Mouse (Mus musculus) neural tube, embryonic 12.5 days (tissue): Measurements from ENCODE around the gene Tmem184a. TPM values are rescaled to one million over a fixed set of nuclear protein-coding genes. Genes with fewer than 3 reads are reported as not detected.

Source experiments
- ATAC-seq: fragments of 200-750 bp; cut with Nextera tagmentation; 2 replicates; pipeline ENCODE4 v1.8.0; 2017; ENCODE audit warnings: low read depth, mild to moderate bottlenecking, moderate TSS enrichment, moderate library complexity; ENCODE audit not compliant: low FRiP score
- H3K27ac ChIP-seq: fragments of 300-500 bp; sonication (generic); 2 replicates; pipeline ENCODE4 v1.5.1; 2016
- H3K27me3 ChIP-seq: fragments of 300-500 bp; sonication (generic); replicated peaks from 2 replicates; pipeline ENCODE4 v1.6.1; 2016; ENCODE audit warnings: mild to moderate bottlenecking
- H3K36me3 ChIP-seq: fragments of 300-500 bp; sonication (generic); 2 replicates; pipeline ENCODE4 v1.6.1; 2016; ENCODE audit warnings: mild to moderate bottlenecking
- H3K4me1 ChIP-seq: fragments of 300-500 bp; sonication (generic); 2 replicates; pipeline ENCODE4 v1.6.1; 2016
- H3K4me2 ChIP-seq: fragments of 300-500 bp; sonication (generic); replicated peaks from 2 replicates; pipeline ENCODE4 v1.6.1; 2016; ENCODE audit warnings: mild to moderate bottlenecking
- H3K4me3 ChIP-seq: fragments of 300-500 bp; sonication (generic); 2 replicates; pipeline ENCODE4 v1.5.1; 2016
- H3K9ac ChIP-seq: fragments of 300-500 bp; sonication (generic); 2 replicates; pipeline ENCODE4 v1.6.1; 2016; ENCODE audit warnings: mild to moderate bottlenecking
- H3K9me3 ChIP-seq: fragments of 300-500 bp; sonication (generic); 2 replicates; pipeline ENCODE4 v1.6.1; 2016; ENCODE audit warnings: mild to moderate bottlenecking
- WGBS: fragments of 180-500 bp; shearing (Covaris S2); methylation state at CpG from one replicate; pipeline ENCODE4 v1.1.7; 2016; 5-methylcytosine and 5-hydroxymethylcytosine counted together
- polyA plus RNA-seq: library from polyadenylated mRNA; unstranded; fragments of >200 nt; fragmentation: Nextera tagmentation; extraction: Ambion mirVana; gene quantifications from 2 replicates; pipeline ENCODE4 v1.2.1, GENCODE M21; 2016

The Tmem184a gene
- 0.29 and 0.68 TPM in 2 replicates for polyA plus RNA-seq

- peaks cover 11% of the 10 kb centered on the region for H3K27me3 ChIP-seq
- peaks cover 10% of the 10 kb centered on the region; the same call in 1 of the 2 replicates for H3K4me1 ChIP-seq
- no peak within 1 kb of the TSS for H3K9ac ChIP-seq
- ATAC-seq: no peak
- no peak within 1 kb of the TSS for H3K4me3 ChIP-seq
- H3K9me3 ChIP-seq: no peaks in the 10 kb centered on the region
- 86% methylated on average over 9 of the region's 9 CpGs for WGBS
- peaks cover 24% of the 10 kb centered on the region for H3K36me3 ChIP-seq
- no peak within 1 kb of the TSS for H3K4me2 ChIP-seq
- no peak within 1 kb of the TSS for H3K27ac ChIP-seq
Measured at GRCm38 (mm10) chr5:139819538-139820181, at the start of gene Tmem184a. Gene Tmem184a (minus strand): TSS chr5:139819917.

DNA sequence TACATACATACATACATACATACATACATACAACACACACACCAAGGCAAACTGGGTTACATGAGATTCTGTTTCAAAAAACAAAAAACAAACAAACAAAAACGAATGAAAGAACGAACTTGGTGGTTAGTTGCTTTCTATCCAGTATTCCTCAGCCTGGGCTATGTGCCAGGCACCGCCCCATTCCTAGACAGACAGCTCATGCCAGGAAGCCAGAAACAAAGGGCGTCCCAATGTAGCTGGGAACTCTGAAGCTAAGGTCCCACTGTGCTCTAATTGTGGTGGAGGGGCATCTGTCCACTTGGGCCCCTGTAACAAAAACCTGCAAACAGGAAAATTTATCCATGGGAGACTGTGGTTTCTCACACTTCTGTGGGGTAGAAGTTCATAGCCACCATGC lies 43.0 kb upstream of the Tmem184a start:
- WGBS: 67% methylated on average over 4 of the region's 4 CpGs
- Histone ChIP-seq H3K4me3 (no peak overlapping the region), H3K36me3 (no peaks in the 10 kb centered on the region), H3K4me1 (peaks cover 9% of the 10 kb centered on the region; the same call in 1 of the 2 replicates), H3K9me3 (no peaks in the 10 kb centered on the region), H3K27me3 (no peaks in the 10 kb centered on the region), H3K4me2 (no peak overlapping the region), H3K9ac (no peak overlapping the region), H3K27ac (no peak overlapping the region)
- no peak for ATAC-seq

GRCm38 (mm10) chr5:139860328-139861104 lies 40.8 kb upstream of the Tmem184a start:
- Histone ChIP-seq H3K27ac (no peak overlapping the region), H3K4me2 (peak overlapping the region; percentile 34), H3K4me1 (peaks cover 9% of the 10 kb centered on the region; the same call in 1 of the 2 replicates), H3K9ac (peak overlapping the region; percentile 26; the same call in 1 of the 2 replicates), H3K27me3 (no peaks in the 10 kb centered on the region), H3K36me3 (no peaks in the 10 kb centered on the region), H3K9me3 (no peaks in the 10 kb centered on the region), H3K4me3 (no peak overlapping the region)
- 30% methylated on average over 15 of the region's 15 CpGs for WGBS
- ATAC-seq: no peak

- Histone ChIP-seq H3K4me1 (0 out of 2 replicates have a peak, but pooled peaks cover 6% of the 10 kb centered on the region), H3K9ac (no peak overlapping the region), H3K9me3 (peaks cover 2% of the 10 kb centered on the region; the same call in 1 of the 2 replicates), H3K27me3 (no peaks in the 10 kb centered on the region), H3K4me2 (no peak overlapping the region), H3K4me3 (no peak overlapping the region), H3K27ac (no peak overlapping the region), H3K36me3 (no peaks in the 10 kb centered on the region)
- WGBS: 83% methylated on average over 12 of the region's 12 CpGs
- no peak for ATAC-seq
Measured at GRCm38 (mm10) chr5:139849626-139850320, 30.1 kb upstream of the Tmem184a start.

DNA sequence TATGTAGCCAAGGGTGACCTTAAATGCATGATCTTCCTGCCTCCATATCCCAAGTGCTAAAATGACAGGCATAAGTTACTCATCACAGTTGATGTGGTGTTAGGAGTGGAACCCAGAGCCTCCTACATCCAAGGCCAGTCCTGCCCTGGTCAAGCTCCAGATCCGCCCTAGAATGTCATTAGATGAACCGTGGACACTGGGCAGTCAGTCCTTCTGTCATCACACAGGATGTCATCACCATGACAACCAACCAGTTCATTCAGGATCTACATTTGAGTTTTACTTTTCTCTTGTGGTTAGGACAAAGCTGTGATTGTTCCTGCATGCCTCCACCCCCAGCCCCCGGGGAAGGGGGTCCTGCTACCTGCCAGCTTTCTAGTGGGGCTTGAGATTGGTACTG lies 19.4 kb upstream of the Tmem184a start:
- Histone ChIP-seq H3K4me3 (no peak overlapping the region), H3K27me3 (peaks cover 4% of the 10 kb centered on the region; the same call in 1 of the 2 replicates), H3K9ac (no peak overlapping the region), H3K4me1 (peaks cover 6% of the 10 kb centered on the region), H3K27ac (no peak overlapping the region), H3K36me3 (no peaks in the 10 kb centered on the region), H3K9me3 (0 out of 2 replicates have a peak, but pooled peaks cover 3% of the 10 kb centered on the region), H3K4me2 (no peak overlapping the region)
- WGBS: 33% methylated on average over 3 of the region's 3 CpGs
- ATAC-seq: no peak

- Histone ChIP-seq H3K36me3 (no peaks in the 10 kb centered on the region), H3K9ac (no peak overlapping the region), H3K4me1 (peaks cover 6% of the 10 kb centered on the region), H3K27me3 (peaks cover 4% of the 10 kb centered on the region; the same call in 1 of the 2 replicates), H3K9me3 (no peaks in the 10 kb centered on the region), H3K4me3 (no peak overlapping the region), H3K27ac (no peak overlapping the region), H3K4me2 (no peak overlapping the region)
- WGBS: 32% methylated on average over 2 of the region's 2 CpGs
- ATAC-seq: no peak
Measured at GRCm38 (mm10) chr5:139838476-139838892, 18.8 kb upstream of the Tmem184a start.

DNA sequence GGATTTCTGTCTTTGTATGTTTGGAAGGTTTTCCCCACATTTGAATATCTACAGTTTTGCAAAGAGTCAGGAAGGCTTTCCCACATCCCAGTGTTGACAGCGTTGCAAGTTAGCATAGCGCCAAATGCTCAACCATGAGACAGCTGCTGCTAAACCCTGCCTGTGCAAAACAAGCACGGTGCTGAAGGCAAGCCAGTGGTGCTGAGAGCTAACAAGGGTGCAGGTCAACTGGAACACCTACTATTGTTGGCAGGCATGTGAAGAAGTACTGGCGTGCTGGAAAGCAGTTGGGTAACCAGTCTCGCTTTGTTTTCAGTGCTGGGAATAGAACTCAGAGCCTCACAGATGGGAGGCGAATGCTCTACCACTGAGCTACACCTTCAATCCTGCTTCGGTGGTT lies 16.0 kb upstream of the Tmem184a start:
- Histone ChIP-seq H3K36me3 (no peaks in the 10 kb centered on the region), H3K4me1 (peaks cover 6% of the 10 kb centered on the region), H3K4me2 (no peak overlapping the region), H3K4me3 (no peak overlapping the region), H3K9me3 (no peaks in the 10 kb centered on the region), H3K27ac (no peak overlapping the region), H3K27me3 (peaks cover 4% of the 10 kb centered on the region; the same call in 1 of the 2 replicates), H3K9ac (no peak overlapping the region)
- WGBS: 90% methylated on average over 7 of the region's 7 CpGs
- ATAC-seq: no peak

DNA sequence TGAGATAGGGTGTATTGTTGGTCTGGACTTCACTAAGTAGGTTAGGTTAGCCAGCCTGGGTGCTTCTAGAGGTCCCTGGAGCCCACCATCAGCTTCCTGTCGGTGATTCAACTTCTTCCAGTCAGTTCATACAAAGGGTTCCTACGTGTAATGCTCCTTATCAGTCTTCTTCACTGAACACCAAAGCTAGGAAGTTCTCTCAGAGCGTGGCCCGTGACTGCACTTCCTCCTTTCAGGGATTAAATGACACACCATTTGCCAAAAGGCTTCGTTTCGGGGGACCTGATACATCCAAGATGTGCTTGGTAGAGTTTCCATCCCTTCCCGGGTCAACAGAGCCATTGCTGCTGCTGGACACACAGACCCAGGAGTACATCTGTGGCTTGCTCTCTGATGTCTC lies 12.4 kb upstream of the Tmem184a start:
- no peaks in the 10 kb centered on the region for H3K36me3 ChIP-seq

DNA sequence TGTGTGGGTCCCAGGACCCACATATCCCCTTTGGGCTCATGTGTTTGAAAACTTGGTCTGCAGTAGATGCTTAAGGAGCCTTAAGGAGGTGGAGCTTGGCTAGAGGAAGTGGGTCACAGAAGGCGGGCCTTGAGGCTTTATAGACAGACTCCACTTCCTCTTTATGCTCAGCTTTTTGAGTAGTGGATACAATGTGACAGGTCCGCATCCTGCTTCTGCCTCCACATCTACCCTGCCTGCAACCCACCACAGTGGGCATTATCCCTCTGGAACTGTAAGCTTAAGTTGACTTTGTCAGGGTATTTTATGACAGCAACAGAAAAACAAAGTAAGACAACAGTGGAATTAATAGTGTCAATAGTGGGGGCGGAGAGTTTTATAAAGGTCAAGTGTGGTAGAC lies 11.0 kb upstream of the Tmem184a start:
- Histone ChIP-seq H3K9ac (no peak overlapping the region), H3K4me1 (peaks cover 5% of the 10 kb centered on the region), H3K4me3 (no peak overlapping the region), H3K4me2 (no peak overlapping the region), H3K36me3 (no peaks in the 10 kb centered on the region), H3K27ac (no peak overlapping the region), H3K9me3 (no peaks in the 10 kb centered on the region), H3K27me3 (no peaks in the 10 kb centered on the region)
- 90% methylated on average over 3 of the region's 3 CpGs for WGBS
- ATAC-seq: no peak

More for the DNA sequence above, 12.4 kb upstream of the Tmem184a start:
- Histone ChIP-seq H3K9ac (no peak overlapping the region), H3K4me3 (no peak overlapping the region), H3K4me1 (no peaks in the 10 kb centered on the region), H3K27me3 (no peaks in the 10 kb centered on the region), H3K9me3 (no peaks in the 10 kb centered on the region), H3K27ac (no peak overlapping the region), H3K4me2 (no peak overlapping the region)
- 83% methylated on average over 7 of the region's 7 CpGs for WGBS
- ATAC-seq: no peak

- Histone ChIP-seq H3K4me2 (no peak overlapping the region), H3K27ac (no peak overlapping the region), H3K4me3 (no peak overlapping the region), H3K36me3 (0 out of 2 replicates have a peak, but pooled peaks cover 3% of the 10 kb centered on the region), H3K27me3 (no peaks in the 10 kb centered on the region), H3K9ac (no peak overlapping the region), H3K4me1 (peaks cover 15% of the 10 kb centered on the region), H3K9me3 (no peaks in the 10 kb centered on the region)
- 84% methylated on average over 13 of the region's 13 CpGs for WGBS
- ATAC-seq: no peak
Measured at GRCm38 (mm10) chr5:139829384-139829783, 9.7 kb upstream of the Tmem184a start.

DNA sequence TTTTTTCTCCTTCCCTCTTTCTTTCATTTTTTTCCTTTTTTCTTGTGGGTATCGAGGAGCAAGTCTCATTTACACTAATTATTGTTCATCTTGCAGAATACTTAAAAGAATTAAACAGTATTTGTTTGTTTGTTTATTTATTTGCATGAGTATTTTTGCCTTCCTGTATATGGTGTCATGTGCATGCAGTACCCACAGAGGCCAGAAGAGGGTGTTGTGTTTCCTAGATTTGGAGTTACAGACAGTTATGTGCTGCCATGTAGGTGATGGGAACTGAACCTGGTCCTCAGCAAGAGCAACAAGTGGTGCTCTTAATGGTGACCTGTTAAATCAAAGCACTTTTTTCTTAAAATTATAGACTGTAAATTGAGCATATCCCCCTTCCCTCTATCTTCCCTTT lies 7.9 kb upstream of the Tmem184a start:
- Histone ChIP-seq H3K4me3 (no peak overlapping the region), H3K36me3 (peaks cover 17% of the 10 kb centered on the region), H3K4me1 (peaks cover 16% of the 10 kb centered on the region), H3K9me3 (no peaks in the 10 kb centered on the region), H3K27me3 (no peaks in the 10 kb centered on the region), H3K4me2 (no peak overlapping the region), H3K9ac (no peak overlapping the region), H3K27ac (no peak overlapping the region)
- no peak for ATAC-seq
- WGBS: 97% methylated on average over 1 of the region's 1 CpGs
